Mouse (Mus musculus): ENCODE results near the gene Adam33. TPM values are rescaled to one million over a fixed set of nuclear protein-coding genes. Genes with fewer than 3 reads are reported as not detected.

The Adam33 gene
- total RNA-seq (2021): 1 to 10 TPM; 2.4 to 3.2 TPM

DNA sequence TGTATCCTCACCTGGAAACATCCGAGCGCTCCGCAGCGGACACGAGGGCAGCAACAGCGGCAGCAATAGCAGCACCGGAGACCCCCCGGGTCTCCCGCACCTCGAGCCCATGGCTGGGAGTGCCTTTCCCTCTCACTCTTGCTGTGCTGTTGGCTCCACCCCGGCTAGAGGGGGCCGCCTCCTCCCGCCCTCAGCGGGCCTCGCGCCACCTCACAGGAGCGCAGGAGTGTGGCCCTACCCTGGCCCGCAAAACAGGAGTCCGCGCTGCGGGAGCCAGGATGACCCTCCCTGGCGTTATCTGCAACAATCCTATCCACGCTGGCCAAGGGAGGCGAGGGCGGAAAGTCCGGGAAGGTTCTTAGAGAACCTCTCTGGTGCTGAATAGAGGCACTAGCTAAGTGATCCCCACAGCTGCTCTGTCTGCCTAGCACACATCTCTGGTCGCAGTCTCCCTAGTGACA is at the start of gene Adam33:
Gene Adam33 (minus strand): TSS at position 411 of the 461 bp plus-strand sequence.
- peak; percentile 47 for DNase-seq

DNA sequence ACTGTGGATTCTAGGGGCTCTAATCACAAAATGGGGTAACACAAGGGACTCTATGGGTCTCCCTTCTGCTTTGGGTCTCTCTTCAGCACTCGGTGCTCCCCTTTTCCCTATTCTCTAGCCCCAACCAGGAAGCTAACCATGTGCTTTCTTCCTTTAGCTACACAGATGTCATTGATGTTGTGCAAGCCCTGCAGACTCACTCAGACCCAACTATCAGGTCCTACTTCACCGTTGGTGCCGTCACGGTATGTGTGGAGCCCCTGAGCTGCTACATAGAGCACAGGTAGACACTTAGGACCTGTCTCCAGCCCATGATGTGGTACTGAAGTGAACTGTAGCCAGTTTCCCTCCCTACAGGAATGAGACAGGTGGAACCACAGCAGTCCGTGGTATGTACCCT is 42.4 kb upstream of the Adam33 start:
- peak; percentile 3 for DNase-seq

DNA sequence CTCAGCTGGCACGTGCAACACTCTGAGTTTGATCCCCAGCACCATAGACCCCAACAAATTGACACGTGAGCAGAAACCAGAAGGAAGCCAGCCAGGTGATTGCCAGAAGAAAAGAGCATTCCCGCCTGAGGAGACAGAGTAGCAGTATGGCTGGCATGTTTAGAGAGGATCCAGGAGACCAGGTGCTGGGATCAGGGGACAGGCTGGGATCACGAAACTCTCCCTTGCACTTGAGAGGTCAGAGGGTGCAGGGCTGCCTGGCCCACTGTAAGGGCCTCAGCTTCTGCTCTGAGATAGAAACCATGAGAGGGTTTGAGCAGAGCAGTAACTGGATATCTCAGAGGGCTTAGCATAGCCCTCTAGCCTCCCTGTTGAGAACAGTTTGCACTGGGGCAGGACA is 41.4 kb upstream of the Adam33 start:
- peak; percentile 2 for DNase-seq

DNA sequence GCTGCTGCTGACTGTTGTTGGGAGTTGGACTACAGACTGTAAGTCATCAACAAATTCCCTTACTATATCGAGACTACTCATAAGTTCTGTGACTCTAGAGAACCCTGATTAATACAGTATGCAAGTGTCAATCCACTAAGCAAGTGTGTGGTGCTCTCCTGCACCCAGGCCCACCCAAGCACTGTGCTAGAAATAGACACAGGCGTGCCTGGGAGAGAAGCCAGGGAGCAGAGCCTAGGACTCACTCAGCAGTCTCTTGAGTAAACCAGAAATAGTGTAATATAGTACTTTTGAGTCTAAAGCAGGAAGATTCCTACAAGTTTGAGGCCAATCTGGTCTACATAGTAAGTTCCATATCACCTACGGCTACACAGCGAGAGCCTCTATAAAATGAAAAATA is 40.4 kb upstream of the Adam33 start:
- peak; percentile 53 for DNase-seq

DNA sequence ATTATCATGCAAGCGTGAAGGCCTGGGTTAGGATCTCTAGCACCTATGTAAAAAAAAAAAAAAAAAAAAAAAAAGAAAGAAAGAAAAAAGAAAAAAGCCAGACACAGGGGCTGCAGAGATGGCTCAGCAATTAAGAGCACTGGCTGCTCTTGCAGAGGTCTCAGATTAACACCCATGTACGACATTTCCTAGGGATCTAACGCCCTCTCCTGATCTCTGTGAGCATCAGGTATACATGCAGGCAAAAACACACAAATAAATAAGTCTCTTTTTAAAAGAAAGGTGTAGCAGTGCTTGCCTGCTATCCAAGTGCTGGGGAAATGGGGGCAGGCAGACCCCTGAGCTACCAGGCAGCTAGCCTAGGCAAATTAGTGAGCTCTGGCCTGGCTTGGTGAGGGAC is 37.9 kb upstream of the Adam33 start:
- no peak for DNase-seq

DNA sequence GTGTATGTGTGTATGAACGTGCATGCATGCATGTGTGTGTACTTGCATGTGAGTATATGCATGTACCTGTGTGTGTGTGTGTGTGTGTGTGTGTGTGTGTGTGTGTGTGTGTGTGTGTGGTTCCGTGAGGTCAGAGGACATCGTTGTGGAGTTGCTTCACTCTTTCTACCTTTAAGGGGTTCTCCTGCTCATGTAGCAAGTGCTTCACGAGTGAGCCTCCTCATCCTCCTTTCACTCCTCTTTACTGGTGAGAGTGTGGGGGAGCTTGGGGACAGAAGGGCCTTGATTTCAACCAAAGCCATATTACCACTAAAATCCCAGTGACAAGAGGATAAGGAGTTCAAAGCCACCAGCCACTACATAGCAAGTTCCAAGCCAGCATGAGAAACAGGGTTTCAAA is 33.5 kb upstream of the Adam33 start:
- DNase-seq: peak; percentile 2

DNA sequence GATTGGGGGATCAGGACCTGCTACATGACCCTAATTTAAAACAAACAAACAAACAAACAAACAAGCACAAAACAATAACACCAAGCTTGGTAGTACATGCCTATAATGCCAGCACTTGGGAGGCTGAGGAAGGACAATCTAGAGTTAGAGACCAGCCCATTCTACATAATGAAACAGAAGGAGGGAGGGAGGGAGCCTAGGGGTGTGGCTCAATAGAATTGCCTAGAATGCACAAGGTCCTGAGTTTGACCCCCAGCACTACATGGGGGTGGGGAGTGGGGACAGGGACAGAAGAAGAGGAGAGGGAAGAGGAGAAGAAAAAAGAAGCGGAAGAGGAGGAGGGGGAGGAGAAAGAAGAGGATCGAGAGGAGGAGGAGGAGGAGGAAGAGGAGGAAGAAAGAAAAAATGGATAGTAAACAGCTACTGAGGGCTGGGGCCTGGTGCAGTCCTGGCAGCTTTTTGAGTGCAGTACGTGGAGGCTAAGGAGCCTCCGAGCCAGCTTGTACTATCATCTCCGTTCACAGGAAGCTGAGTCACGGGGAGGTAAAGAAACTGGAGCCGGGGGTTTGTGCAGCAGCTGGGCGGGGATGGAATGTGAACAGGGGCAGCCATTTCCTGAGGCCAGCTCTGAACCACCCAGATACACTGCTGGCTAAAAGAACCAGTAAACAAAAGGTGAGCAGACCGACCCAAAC is 32.6 kb upstream of the Adam33 start:
- peak; percentile 68 for DNase-seq

DNA sequence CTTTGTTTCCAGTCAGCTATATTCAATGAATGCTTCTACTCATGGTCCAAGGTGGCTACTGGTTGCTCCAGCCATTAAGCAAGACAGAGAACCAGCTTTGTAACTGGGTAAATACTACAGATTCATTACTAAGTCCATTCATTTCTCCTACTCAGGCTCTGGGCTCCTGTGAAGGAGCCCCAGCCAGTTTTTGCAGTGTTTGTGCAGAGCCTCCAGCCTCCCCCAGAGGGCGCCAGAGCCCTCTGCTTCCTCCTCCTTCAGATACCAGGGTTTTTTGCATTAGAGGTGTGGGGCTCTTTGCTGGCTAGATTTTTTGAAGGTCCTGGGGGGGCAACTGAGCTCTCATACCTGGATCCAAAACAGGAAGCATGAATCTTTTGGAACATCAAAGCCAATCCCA is 31.2 kb upstream of the Adam33 start:
- DNase-seq: peak; percentile 85

DNA sequence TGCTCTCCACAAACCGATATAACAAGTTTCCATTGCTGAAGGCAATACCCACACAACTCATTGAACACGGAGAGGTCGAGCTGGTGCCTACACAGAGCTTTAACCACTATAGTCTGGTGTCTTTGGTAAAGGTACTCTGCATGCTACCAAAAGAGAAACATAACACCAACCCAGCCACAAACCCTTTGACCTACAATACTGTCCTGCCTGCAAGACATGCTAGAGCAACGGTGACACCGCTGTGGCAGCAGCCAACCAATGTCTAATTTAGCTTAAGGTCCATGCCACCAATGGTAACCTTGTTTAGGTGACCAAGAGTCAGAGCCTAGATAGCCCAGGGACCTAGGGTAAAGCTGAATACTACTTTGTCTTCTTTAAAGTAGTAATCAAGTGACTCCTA is 30.0 kb upstream of the Adam33 start:
- DNase-seq: peak; percentile 3

DNA sequence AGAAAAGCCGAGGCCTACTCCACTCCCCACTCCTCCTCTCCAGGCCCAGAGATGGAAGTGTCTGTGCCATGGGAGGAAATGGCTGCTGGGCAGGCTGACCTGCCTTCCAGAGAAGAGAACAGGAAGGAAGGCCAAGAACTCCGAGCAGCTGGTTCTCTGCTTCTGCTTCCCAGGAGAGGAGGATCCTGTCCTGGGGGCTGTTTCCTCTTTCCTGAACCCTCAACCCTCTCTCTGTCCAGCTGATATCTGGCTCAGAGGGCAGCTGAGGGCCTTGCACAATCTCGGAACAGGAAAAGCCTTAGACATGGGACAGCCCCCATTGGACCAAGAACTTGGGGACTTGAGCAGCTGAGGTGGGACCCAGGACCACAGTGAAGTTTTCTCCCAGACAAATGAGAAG is 27.2 kb upstream of the Adam33 start:
- DNase-seq: no peak

DNA sequence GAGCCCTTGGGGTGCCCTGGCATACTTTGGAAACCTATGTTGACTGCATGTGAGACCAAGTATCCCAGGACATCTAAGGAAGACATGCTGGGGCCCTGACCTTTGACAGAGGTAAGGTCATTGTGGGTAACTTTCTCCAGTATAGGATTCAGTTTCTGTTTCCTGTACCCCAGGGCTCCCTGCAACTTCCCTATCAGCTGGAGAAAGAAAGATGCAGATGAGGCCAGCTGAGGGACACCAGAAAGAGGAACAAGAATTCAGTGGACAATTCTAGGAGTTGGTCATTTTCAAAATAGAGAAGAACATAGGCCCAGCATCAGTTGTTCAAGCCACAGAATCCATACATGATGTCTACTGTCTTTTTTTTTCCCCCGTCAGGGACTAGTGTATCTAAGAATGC is 26.0 kb upstream of the Adam33 start:
- DNase-seq: no peak

DNA sequence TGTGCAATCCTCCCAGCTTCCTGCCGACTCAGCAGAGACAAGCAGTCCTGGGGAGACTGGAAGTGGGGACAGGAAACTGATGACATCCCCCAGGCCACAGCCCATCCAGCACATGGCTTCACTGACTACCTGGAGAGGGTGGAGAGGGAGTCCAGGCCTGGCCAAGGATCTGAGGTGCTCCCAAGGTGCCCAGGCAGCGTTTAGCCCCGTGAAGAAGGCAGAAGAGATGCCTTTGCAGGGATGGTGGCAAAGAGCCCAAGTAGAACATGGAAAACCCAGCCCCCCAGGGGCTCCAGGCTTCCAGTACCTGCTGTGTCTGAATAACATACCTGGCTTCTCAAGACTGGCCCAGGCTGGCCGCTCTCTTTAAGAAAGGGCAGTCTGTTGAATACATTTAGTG is 25.0 kb upstream of the Adam33 start:
- no peak for DNase-seq

DNA sequence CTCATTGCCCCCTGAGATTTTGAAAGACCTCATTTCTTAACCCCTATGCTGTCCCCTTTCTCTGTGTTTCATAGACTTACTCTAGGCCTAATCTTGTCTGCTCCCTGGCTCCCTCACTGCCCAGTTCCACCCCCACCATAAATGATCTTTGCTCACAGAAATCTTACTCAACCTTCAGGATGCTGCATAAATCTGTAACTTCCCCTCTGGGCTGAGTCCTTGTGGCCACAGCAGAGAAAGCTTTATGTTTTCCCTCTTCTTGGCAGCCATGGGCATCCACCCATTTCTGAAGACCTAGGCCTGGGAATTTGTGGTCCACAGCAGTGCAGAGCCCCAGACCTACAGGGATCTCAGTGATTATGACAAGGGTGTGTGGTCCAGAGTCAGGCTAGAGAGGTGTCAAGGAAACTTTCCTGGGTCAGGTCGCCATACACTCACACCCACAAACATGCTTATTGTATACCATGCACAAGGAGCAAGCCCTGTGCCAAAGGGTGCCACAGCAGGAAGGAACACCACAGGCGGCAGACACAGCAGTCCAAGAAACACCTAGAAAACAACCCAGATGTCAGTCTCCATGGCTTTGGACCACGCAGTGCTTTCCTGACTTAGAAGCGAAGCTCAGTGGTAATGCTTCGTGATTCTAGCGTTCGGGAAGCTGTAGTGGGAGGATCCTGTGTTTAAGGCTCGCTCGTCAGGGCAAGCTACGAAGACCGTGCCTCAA is 23.2 kb upstream of the Adam33 start, which contains the start of gene Siglec1:
Gene Siglec1 (minus strand): TSS at position 99 of the 724 bp plus-strand sequence.
- DNase-seq: no peak

DNA sequence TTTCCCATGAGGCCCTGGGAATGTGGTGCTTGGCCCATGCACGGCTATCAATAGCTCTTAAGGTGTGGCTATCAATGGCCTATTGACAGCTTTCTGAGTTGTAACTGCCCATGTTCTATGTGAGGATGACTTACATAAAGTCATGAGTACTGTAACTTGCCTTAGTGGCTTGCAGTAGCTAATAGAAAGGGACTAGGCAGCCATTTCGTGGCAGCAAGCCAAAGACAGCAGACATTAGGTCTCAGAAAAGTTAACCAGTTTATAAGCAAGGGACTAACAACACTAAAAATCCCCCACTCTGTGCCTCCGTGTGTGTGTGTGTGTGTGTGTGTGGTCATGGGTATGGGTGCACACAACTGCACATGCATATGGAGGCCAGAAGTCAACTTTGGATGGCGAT is 20.6 kb upstream of the Adam33 start:
- no peak for DNase-seq

DNA sequence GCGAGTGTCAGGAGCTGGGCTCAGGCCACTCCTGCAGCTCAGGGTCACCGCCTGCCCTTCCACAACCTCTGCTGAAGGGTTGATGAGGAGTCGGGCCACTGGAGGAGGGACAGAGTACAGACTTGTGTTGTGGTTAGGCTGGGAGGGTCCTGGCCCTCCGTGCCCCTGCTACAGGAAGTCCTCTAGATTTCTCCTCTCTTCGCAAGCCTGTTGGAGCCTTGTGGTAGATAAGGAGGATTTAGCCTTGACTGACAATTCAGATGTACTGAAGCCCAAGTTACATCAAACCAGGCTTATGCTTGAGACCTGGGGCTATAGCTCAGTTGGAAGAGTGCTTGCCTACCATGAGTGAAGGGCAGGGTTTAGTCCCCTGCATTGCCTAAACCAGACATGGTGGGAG is 16.9 kb upstream of the Adam33 start:
- no peak for DNase-seq

DNA sequence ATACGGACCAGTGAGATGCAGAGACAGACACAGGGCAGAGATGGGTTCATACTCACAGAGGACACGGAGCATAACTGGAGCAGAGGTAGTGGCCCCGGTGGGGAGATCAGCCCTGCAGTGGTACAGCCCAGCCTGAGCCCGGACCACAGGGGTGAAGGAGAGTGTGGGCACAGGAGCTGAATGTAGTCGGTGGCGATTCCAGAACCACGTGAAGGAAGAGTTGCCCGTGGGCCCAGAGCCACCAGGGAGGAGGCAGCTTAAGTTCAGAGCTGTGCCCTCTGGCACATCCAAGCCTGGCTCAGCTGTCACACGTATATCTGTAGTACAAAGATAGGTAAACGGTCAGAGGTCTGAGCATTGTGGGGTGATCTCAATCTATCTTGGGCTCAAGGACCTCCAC is 8.9 kb upstream of the Adam33 start:
- no peak for DNase-seq

DNA sequence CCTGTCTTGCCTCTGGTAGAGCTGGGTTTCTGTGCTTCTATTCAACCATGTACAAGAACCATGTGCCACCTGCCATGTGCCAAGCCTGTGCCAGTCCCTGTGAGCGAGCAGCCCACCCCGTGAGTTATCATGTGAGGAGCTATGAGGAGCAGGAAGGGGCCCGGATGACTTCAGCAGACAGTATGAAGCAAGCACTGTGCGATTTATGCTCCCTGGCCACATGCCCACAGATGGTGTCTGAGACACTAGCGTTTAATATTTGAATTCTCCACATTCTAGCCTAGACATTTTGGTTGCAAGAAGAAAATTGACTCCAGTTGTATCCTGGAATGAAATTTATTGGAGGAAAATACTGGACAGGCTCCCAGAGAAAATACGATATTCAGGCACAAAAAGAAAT is 3.9 kb upstream of the Adam33 start:
- DNase-seq: no peak

DNA sequence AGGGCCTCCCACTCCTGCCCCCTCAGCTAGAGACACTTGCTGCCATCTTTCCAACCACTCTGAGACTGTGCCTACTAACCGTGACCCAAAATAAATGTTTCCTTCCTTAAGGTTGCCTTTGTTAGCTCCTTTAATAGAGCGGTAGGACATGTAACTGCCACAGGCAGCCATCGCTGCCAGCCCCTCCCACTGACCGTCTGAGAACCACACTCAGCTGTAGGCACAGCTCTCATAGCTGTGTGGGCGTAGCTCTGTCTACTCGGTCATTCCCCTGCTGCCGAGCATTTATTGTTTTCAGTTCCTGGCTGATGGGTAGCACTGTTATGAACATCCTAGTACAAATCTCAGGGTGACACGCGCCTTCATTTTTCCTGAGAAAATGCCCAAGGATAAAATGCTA is 2.7 kb upstream of the Adam33 start:
- no peak for DNase-seq

DNA sequence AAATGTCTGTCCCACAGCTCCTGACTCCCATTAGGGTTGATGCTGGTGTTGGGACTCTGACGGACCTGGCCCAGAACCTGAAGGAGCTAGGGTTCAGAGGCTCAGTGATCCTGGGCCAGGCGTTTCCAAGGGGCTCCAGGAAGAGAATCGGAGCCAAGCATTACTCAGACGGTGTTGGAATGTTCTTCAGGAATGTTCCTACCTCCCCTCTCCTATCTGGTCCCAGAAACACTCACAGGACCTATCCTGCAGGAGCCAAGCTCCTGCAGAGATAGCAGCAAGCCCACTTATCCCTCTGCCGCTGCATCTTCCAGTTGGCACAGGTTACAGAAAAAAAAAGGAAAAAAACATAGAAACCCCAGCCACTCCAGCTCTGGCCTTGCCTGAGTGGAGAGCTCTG is 2.0 kb downstream of the Adam33 start:
- DNase-seq: no peak

DNA sequence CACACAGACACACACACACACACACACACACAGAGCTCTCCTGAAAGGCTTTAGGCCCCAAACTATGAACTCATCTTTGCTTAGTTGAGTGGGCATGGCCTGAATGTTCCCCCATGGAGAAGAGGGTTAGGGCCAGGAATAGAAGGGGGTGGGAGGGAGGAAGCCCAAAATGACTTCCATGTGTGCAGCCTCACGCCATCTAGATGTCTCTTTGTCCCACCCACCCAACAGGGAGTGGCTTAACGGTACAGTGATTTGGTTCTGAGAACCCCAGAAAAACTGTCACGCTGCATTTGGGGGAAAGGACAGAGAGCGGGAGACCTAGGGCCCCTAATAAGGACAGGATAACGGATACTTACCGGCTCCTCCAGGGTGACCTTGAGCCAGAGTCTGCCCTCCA is 2.8 kb downstream of the Adam33 start:
- DNase-seq: no peak

DNA sequence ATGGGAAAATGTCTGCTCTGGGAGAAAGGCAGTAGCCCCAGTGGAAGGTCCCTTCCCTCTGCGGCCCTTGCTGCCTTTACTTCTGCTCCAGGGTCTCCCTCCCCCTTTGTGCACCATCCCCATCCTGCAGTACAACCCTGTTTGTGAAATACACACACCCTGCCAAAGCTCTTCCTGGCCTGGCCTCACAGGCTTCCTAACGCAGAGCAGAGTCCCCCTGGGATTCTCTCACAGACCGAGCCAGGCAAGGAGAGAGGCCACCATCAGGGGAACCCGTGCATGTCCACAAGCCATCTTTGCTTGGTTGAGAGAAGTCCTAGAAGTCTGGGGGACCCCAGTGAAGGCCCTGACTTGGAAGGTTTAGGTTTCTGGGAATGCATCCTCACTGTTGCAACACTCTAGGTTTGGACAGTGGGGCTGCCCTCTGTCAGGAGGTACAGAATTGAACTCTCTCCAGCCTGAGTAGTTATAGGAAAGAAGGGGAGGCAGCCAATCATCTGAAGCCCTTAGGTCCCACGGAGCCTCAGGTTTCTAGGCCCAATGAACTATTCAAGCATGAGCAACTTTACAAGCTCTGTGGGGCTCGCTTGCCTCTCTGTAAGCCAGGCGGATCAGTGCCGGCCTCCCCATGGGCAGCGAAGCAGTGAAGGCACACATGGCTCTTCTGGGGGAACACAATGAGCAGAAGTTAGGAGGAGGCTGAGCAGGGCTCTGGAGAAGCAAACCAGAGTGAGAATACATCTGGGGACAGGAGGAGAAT is 3.7 kb downstream of the Adam33 start:
- peak; percentile 52 for DNase-seq

DNA sequence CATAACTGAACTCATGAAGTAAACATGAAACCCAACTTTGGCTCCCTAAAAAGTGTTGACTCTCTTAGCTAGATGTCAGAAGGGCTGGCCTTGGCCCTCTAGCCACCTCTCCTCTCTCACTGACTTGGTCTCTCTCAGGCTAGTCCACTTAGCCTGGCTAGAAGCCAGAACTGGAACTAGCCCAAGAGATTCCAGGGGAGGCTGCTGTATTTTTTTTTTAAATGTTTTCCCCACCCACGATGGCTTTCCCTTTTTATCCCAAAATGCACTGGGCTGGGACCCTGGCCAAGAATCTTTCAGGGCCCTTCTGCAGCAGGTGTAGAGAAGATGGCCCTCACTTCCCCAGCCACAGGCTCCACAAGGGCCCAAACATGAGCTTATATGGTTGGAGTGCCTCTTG is 4.2 kb downstream of the Adam33 start:
- peak; percentile 87 for DNase-seq

DNA sequence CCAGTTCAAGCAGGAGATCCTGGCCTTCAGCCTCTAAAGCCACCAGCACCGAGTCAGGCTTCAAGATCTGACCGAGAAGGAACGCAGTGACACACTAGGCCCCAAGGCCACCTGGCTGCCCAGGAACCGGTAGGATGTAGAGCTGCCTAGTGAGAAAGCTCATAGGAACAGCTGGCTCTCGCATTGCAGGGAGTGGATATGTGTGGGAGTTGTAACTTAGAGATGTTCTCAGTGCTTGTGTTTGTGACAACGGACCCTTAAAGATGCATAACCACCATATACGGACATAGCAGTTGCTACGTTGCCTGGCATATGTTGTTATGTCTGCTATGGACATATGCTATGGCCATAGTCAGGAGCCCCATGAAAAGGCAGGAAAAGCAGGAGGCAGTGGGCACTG is 4.9 kb downstream of the Adam33 start:
- DNase-seq: no peak
